8 mouse cellular contexts compared by ENCODE assay signal in genomic region chr4:135066766-135067479, GRCm38 (mm10). TPM values are rescaled to one million over a fixed set of nuclear protein-coding genes. Genes with fewer than 3 reads are reported as not detected.
A peak's percentile ranks its signal among the peaks of the same experiment; 100 is the strongest.
DNase-seq lines count a peak whose midpoint lies in the region; ATAC-seq and TF ChIP-seq lines count a peak whose summit lies in the region.

No protein-coding gene starts in this region.

- TF ChIP-seq POLR2A in cerebellum, adult 2 months (IDR thresholded peaks at IDR 0.05; ENCODE audit: borderline replicate concordance, insufficient read depth, low read length), result no peak

- 0 out of 2 replicates have a peak overlapping the region, but pooled peaks have one; percentile 6 for H3K4me2 ChIP-seq in hindbrain, embryonic 14.5 days (replicated peaks)

- H3K4me3 ChIP-seq in cerebellum, adult 2 months (replicated peaks; ENCODE audit: insufficient read depth, low read depth, low read length), result no peak overlapping the region
- H3K4me3 ChIP-seq in hindbrain, embryonic 14.5 days (replicated peaks; ENCODE audit: low read length), result no peak overlapping the region

- H3K9me3 ChIP-seq in hindbrain, embryonic 14.5 days (ENCODE audit: control insufficient read depth, low read length), result no peaks in the 10 kb centered on the region

- H3K4me1 ChIP-seq in cerebellum, adult 2 months (ENCODE audit: control insufficient read depth, insufficient read depth, low read length), result no peaks in the 10 kb centered on the region; the same call in 1 of the 2 replicates
- no peaks in the 10 kb centered on the region for H3K4me1 ChIP-seq in hindbrain, embryonic 14.5 days (replicated peaks; ENCODE audit: control insufficient read depth, insufficient read depth, low read length)

- H3K27ac ChIP-seq in cerebellum, adult 2 months (ENCODE audit: insufficient read depth, low read length), result no peak overlapping the region
- no peak overlapping the region for H3K27ac ChIP-seq in hindbrain, embryonic 14.5 days

- WGBS in cerebellum, adult 2 months, result 12% methylated on average over 19 of the region's 19 CpGs
- 10% methylated on average over 19 of the region's 19 CpGs for WGBS in hindbrain, embryonic 14.5 days

- no peak overlapping the region for H3K9ac ChIP-seq in hindbrain, embryonic 14.5 days

- TF ChIP-seq CTCF in cerebellum, adult 2 months (IDR thresholded peaks at IDR 0.05; ENCODE audit: borderline replicate concordance, insufficient read depth, low read depth, low read length), result peak; percentile 69

- DNase-seq in R1 (ENCODE audit: low read depth, low spot score), result peak; percentile 95
- peak; percentile 69 to 81 for DNase-seq in cerebellum, adult 2 months
- peak; percentile 35 to 69 for DNase-seq in frontal cortex, postnatal 14 days (ENCODE audit: low spot score in 2 of 2)
- DNase-seq in hindbrain, embryonic 14.5 days (ENCODE audit: low spot score), result peak; percentile 80
- DNase-seq in left cerebral cortex, adult 11 months (ENCODE audit: low spot score), result peak; percentile 32
- peak; percentile 83 to 90 for DNase-seq in lung, postnatal 4 days
- peak; percentile 59 for DNase-seq in right cerebral cortex, postnatal 25 days
- peak; percentile 75 to 83 for DNase-seq in urinary bladder, postnatal 36 days (ENCODE audit: low spot score in 2 of 2)

- H3K27me3 ChIP-seq in cerebellum, adult 2 months (ENCODE audit: control insufficient read depth, insufficient read depth, low read length), result no peaks in the 10 kb centered on the region
- no peaks in the 10 kb centered on the region for H3K27me3 ChIP-seq in hindbrain, embryonic 14.5 days (ENCODE audit: control insufficient read depth, insufficient read depth, low read length)

- no peak for ATAC-seq in hindbrain, embryonic 14.5 days (ENCODE audit: low FRiP score)

- H3K36me3 ChIP-seq in hindbrain, embryonic 14.5 days (replicated peaks; ENCODE audit: control insufficient read depth, insufficient read depth), result no peaks in the 10 kb centered on the region

RNA-seq across cellular contexts. Expression of gene Runx3, which starts 53.5 kb away (rescaled TPM):
- polyA plus RNA-seq in cerebellum, adult 2 months (2012; rRNA removed), result 0.05 TPM in 1 of 2 replicates, not detected in the other
- polyA plus RNA-seq in hindbrain, embryonic 14.5 days (2014; fragmentation: Nextera tagmentation; extraction: Ambion mirVana), result not detected in 2 replicates

Comparison
In these comparisons a context has a peak if more than half of its experiments do, and no peak if none do; other contexts are left out.
1. DNase-seq: peak in every context shown above with its lines; median percentile 95 in R1; 86 in lung, postnatal 4 days; 80 in hindbrain, embryonic 14.5 days; 79 in urinary bladder, postnatal 36 days; 75 in cerebellum, adult 2 months; 59 in right cerebral cortex, postnatal 25 days; 52 in frontal cortex, postnatal 14 days; 32 in left cerebral cortex, adult 11 months.